Mouse (Mus musculus) brain, embryonic 14.5 days (tissue): ENCODE data around the gene C1qtnf3.

Experiments used
- CTCF ChIP-seq: fragments of 200-500 bp; IDR thresholded peaks from 2 replicates; pipeline ENCODE4 v1.5.1; 2012; ENCODE audit warnings: inconsistent platforms, mild to moderate bottlenecking, moderate library complexity, borderline replicate concordance; ENCODE audit not compliant: insufficient read depth, insufficient read length; ENCODE audit errors: extremely low read depth
- POLR2A ChIP-seq: fragments of 200-500 bp; IDR thresholded peaks from 2 replicates; pipeline ENCODE4 v1.6.1; 2012; ENCODE audit warnings: mild to moderate bottlenecking, inconsistent platforms, borderline replicate concordance; ENCODE audit not compliant: poor library complexity, insufficient read depth, insufficient read length, severe bottlenecking; ENCODE audit errors: extremely low read depth

DNA sequence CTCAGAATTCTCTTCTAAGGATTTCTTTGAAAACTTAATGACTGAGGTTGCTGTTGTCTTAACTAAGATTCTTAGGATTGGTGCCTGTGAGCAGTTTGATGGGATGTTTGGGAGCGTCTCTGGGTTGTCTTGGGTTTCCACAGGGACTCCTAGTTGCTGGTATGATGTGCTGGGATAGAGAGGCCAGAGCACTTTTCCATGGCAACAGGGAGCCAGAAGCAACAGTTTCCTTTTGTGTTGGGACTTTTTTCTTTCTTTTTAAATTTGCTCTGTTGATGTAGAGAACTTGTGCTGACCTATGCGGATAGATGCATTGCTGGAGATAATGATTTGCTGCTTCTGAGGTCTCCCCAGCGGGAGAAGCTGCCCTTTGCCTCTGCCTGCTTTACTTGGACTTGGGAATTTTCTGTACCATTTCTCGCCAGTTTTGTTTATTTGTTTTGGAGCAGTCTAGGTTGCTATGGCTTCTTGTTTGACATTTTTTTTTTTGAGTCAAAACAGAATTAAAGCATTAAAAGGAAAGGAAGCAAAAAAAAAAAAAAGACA lies 701 bp downstream of the C1qtnf3 start:
- TF ChIP-seq POLR2A, result no peak
- no peak for TF ChIP-seq CTCF
